Mouse (Mus musculus) CH12.LX (cell line): ENCODE measurements around the gene Zfp459. TPM values are rescaled to one million over a fixed set of nuclear protein-coding genes. Genes with fewer than 3 reads are reported as not detected.
A peak's percentile ranks its signal among the peaks of the same experiment; 100 is the strongest.
"Not testable (repeated sequence)": the region's sequence is repeated elsewhere in the genome, so short reads cannot be mapped to it uniquely, and the experiment has no call there.

Experiments used
- DNase-seq: peaks from one replicate; pipeline ENCODE4 v3.0.0-alpha.2; 2013; ENCODE audit errors: extremely low read depth
- H3K27ac ChIP-seq: 2 replicates; pipeline ENCODE4 v1.5.1; 2012; ENCODE audit warnings: low read depth, mild to moderate bottlenecking, control low read depth, moderate library complexity; ENCODE audit not compliant: insufficient read depth
- H3K27me3 ChIP-seq: replicated peaks from 2 replicates; pipeline ENCODE3; 2012; ENCODE audit warnings: inconsistent platforms
- H3K36me3 ChIP-seq, 2 experiments: replicated peaks in 1 of 2; 2 replicates each; pipeline versions ENCODE3 to v1.6.1; 2012; ENCODE audit warnings: inconsistent platforms in 1 of 2, low read length in 1 of 2, mild to moderate bottlenecking in 1 of 2, mixed read lengths in 1 of 2, moderate library complexity in 1 of 2; ENCODE audit not compliant: control insufficient read depth in 1 of 2, insufficient read depth in 1 of 2
- H3K4me1 ChIP-seq, 2 experiments: 2 replicates each; pipeline ENCODE4 v1.6.1; 2012; ENCODE audit warnings: inconsistent platforms in 1 of 2, moderate library complexity in 1 of 2; ENCODE audit not compliant: insufficient read depth in 2 of 2, control insufficient read depth in 1 of 2
- H3K4me2 ChIP-seq: 2 replicates; pipeline ENCODE4 v1.6.1; 2012; ENCODE audit warnings: low read depth, mild to moderate bottlenecking, control low read depth; ENCODE audit not compliant: poor library complexity, insufficient read depth, severe bottlenecking
- H3K4me3 ChIP-seq, 3 experiments: fragments of 150-350 bp in 1 of 3; sonication (generic) in 1 of 3; replicated peaks in 1 of 3; 2 replicates each; pipeline versions ENCODE3 to v1.5.1; 2011 to 2012; ENCODE audit warnings: low read depth in 2 of 3, low read length in 2 of 3, mild to moderate bottlenecking in 2 of 3, moderate library complexity in 2 of 3, control low read depth in 1 of 3, improper control_type of control experiment in 1 of 3, inconsistent platforms in 1 of 3, mixed read lengths in 1 of 3; ENCODE audit not compliant: poor library complexity in 1 of 3
- H3K79me2 ChIP-seq: replicated peaks from 2 replicates; pipeline ENCODE4 v1.6.1; 2012; ENCODE audit warnings: mild to moderate bottlenecking, moderate library complexity; ENCODE audit not compliant: control insufficient read depth, poor library complexity, insufficient read depth, severe bottlenecking; ENCODE audit errors: extremely low read depth
- H3K9ac ChIP-seq: 2 replicates; pipeline ENCODE4 v1.6.1; 2012; ENCODE audit warnings: low read depth, mild to moderate bottlenecking, control low read depth, moderate library complexity; ENCODE audit not compliant: insufficient read depth
- H3K9me3 ChIP-seq: replicated peaks from 2 replicates; pipeline ENCODE3; 2012; ENCODE audit warnings: low read length, inconsistent platforms, mixed read lengths
- CTCF ChIP-seq, 2 experiments: IDR thresholded peaks in 1 of 2; conservative IDR thresholded peaks in 1 of 2; 2 replicates each; pipeline ENCODE4 v1.5.1; 2011 to 2012; ENCODE audit warnings: low read depth in 2 of 2, low read length in 2 of 2, improper control_type of control experiment in 1 of 2, inconsistent platforms in 1 of 2, mild to moderate bottlenecking in 1 of 2, moderate library complexity in 1 of 2
- ELF1 ChIP-seq: IDR thresholded peaks from 2 replicates; pipeline ENCODE4 v1.6.1; 2014; ENCODE audit warnings: low read depth, mild to moderate bottlenecking, inconsistent platforms, low read length, improper control_type of control experiment
- HCFC1 ChIP-seq: IDR thresholded peaks from 2 replicates; pipeline ENCODE4 v1.6.1; 2012; ENCODE audit warnings: low read depth, mild to moderate bottlenecking, inconsistent platforms, low read length, improper control_type of control experiment
- IRF4 ChIP-seq: IDR thresholded peaks from 2 replicates; pipeline ENCODE4 v1.6.1; 2014; ENCODE audit warnings: low read depth, mild to moderate bottlenecking, inconsistent platforms, low read length, improper control_type of control experiment
- KAT2A ChIP-seq: IDR thresholded peaks from 2 replicates; pipeline ENCODE4 v1.6.1; 2012; ENCODE audit warnings: low read length, improper control_type of control experiment, inconsistent platforms; ENCODE audit not compliant: insufficient replicate concordance
- POLR2A ChIP-seq: IDR thresholded peaks from 2 replicates; pipeline ENCODE4 v1.6.1; 2011; ENCODE audit warnings: low read depth, mild to moderate bottlenecking, improper control_type of control experiment, low read length
- RAD21 ChIP-seq: IDR thresholded peaks from 2 replicates; pipeline ENCODE4 v1.6.1; 2011; ENCODE audit warnings: low read depth, mild to moderate bottlenecking, low read length, improper control_type of control experiment, moderate library complexity
- SIN3A ChIP-seq: IDR thresholded peaks from 2 replicates; pipeline ENCODE4 v1.6.1; 2012; ENCODE audit warnings: low read length, improper control_type of control experiment, inconsistent platforms
- SMC3 ChIP-seq: IDR thresholded peaks from 2 replicates; pipeline ENCODE4 v1.6.1; 2011; ENCODE audit warnings: low read depth, low read length, improper control_type of control experiment
- TBP ChIP-seq: conservative IDR thresholded peaks from 2 replicates; pipeline ENCODE4 v1.6.1; 2011; ENCODE audit warnings: low read depth, low read length, improper control_type of control experiment
- TCF12 ChIP-seq: IDR thresholded peaks from 2 replicates; pipeline ENCODE4 v1.6.1; 2014; ENCODE audit warnings: low read depth, mild to moderate bottlenecking, inconsistent platforms, low read length, improper control_type of control experiment
- dilution Hi-C: fragments of 300-500 bp; cut with MboI; formaldehyde crosslinking; loops from 2 replicates; pipeline ENCODE4 v1.14.3; 2020; ENCODE audit warnings: low sequenced_read_pairs; ENCODE audit not compliant: extremely low pct_unique_long_range_greater_than_20kb, extremely low pct_ligation_motif_present
- in situ Hi-C: fragments of 300-500 bp; cut with MboI; formaldehyde crosslinking; loops from 3 replicates; pipeline ENCODE4 v1.14.3; 2019; ENCODE audit warnings: low sequenced_read_pairs, low pct_ligation_motif_present, low pct_unique_long_range_greater_than_20kb, mixed read lengths
- polyA plus RNA-seq: library from polyadenylated mRNA; unstranded; fragments of >175 nt; gene quantifications from 2 replicates; pipeline ENCODE4 v1.2.1, GENCODE M21; 2012; ENCODE audit warnings: low read depth; ENCODE audit not compliant: insufficient read length
- total RNA-seq, 2 experiments: library from RNA; depleted of rRNA; stranded (reverse); fragments of 300-350 nt in 1 of 2; fragments of >200 nt in 1 of 2; gene quantifications; 2 replicates each; pipeline ENCODE4 v1.2.3; 2012 to 2014

Gene Zfp459
- total and polyA plus RNA-seq, 3 experiments = 0.12 to 0.47 TPM; not detected in 1

DNA sequence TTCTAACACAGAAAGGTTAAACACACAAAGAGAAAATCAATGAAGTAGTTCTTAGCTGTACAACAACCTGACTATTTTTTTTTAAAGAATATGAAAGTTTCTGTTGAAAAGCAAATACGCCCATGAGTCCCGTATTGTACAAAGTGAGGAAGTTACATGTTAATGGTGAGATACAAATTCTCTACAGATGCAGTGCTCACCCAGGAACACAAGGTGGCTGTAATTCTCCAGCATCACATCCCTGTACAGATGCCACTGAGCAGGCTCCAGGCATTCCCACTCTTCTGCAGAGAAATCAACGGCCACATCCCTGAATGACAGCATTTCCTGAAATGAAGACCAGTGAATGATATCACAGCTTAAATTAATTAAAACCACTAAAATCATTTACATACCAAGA is 7.6 kb downstream of the Zfp459 start:
- H3K4me2 ChIP-seq, H3K79me2 ChIP-seq, H3K27ac ChIP-seq, H3K9ac ChIP-seq, H3K4me1 ChIP-seq, dilution Hi-C loops, H3K36me3 ChIP-seq, H3K27me3 ChIP-seq, H3K9me3 ChIP-seq, in situ Hi-C loops, H3K4me3 ChIP-seq: not testable (repeated sequence)
- TF ChIP-seq RAD21 (peak; percentile 45), SMC3 (peak; percentile 37), CTCF (conservative IDR thresholded peaks at IDR 0.05 in 1 of 2, IDR thresholded peaks at IDR 0.05 in 1 of 2; ENCODE audit: low read depth in 2 of 2, low read length in 2 of 2) (peak in 1 of 2 experiments; percentile 46; a peak in 2 of 4 replicates)
- DNase-seq = peak; percentile 5

DNA sequence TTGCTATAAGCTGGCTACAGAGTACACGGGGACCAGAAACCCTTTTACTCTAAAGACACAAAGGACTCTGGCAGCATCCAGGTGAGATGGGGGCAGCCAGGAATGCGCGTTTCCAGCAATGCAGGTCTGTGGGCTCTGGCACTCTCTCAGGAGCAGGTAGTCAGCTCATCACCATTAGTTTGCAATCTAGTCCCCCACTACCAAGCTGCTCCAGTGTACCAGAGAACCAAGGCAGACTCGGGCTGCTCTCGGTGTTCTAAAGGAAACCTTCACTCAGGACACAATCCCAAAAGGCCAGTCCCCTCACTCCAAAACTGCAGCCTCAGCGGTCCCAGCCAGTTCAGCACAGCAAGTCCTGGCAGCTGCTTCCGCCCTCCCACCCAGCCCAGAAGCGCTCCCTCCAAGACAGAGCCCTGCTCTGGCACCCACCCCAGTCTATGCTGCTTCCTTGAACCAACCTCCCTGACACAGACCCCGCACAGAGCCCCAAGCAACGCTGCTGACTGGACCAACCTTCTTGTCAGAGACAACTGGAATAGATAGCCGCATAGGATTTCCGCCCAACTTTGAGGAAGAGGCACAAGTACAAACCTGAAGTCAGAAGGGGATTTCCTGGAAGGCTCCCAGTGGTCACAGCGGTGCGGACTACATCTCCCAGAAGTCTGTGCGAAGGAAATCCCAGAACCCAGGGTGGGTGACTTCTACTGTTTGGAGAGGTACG is 21.9 kb downstream of the Zfp459 start, which contains the start of gene Zfp429:
TSS of gene Zfp429 (minus strand) at position 637 of the 721 bp plus-strand sequence.
- H3K4me1 ChIP-seq = peaks cover 0 to 15% of the 10 kb centered on the region in 2 experiments; a peak in 2 of 4 replicates
- peak within 1 kb of the TSS; percentile 80 for H3K9ac ChIP-seq
- H3K9me3 ChIP-seq, dilution Hi-C loops, H3K27ac ChIP-seq, in situ Hi-C loops, H3K27me3 ChIP-seq: not testable (repeated sequence)
- peak within 1 kb of the TSS; percentile 65 to 83 (median 77) for H3K4me3 ChIP-seq
- H3K36me3 ChIP-seq = peaks cover 11 to 14% of the 10 kb centered on the region in 2 experiments
- peaks cover 15% of the 10 kb centered on the region for H3K79me2 ChIP-seq
- peak; percentile 82 for DNase-seq
- peak within 1 kb of the TSS; percentile 79 for H3K4me2 ChIP-seq
- TF ChIP-seq TBP = peak; percentile 63; the same call in 1 of the 2 replicates
- TF ChIP-seq IRF4 = peak; percentile 66
- TF ChIP-seq ELF1 = peak; percentile 89
- peak; percentile 55; the same call in 1 of the 2 replicates for TF ChIP-seq TCF12
- TF ChIP-seq POLR2A = peak; percentile 73
- TF ChIP-seq SIN3A = peak; percentile 64; the same call in 1 of the 2 replicates
- peak; percentile 83; the same call in 1 of the 2 replicates for TF ChIP-seq KAT2A
- TF ChIP-seq HCFC1 = peak; percentile 92

- H3K4me1 ChIP-seq, H3K79me2 ChIP-seq, dilution Hi-C loops, H3K9ac ChIP-seq, H3K27ac ChIP-seq, in situ Hi-C loops, H3K27me3 ChIP-seq, DNase-seq, H3K9me3 ChIP-seq, H3K4me3 ChIP-seq: not testable (repeated sequence)
- Histone ChIP-seq H3K4me2 (peak overlapping the region; percentile 9; the same call in 1 of the 2 replicates), H3K36me3 (peaks cover 6 to 12% of the 10 kb centered on the region in 2 experiments)
- peak in 1 of 2 experiments; percentile 35; a peak in 2 of 4 replicates for TF ChIP-seq CTCF (conservative IDR thresholded peaks at IDR 0.05 in 1 of 2, IDR thresholded peaks at IDR 0.05 in 1 of 2; ENCODE audit: low read depth in 2 of 2, low read length in 2 of 2)
Observed at GRCm38 (mm10) chr13:67376255-67376654, 45.0 kb downstream of the Zfp459 start.
